Mouse (Mus musculus) liver, embryonic 14.5 days (tissue): Measurements from ENCODE around the gene Pacrg. TPM values are rescaled to one million over a fixed set of nuclear protein-coding genes. Genes with fewer than 3 reads are reported as not detected.

Source experiments
- ATAC-seq: fragments of 200-750 bp; cut with Nextera tagmentation; 2 replicates; pipeline ENCODE4 v1.8.0; 2017; ENCODE audit warnings: moderate number of reproducible peaks, mild to moderate bottlenecking, moderate library complexity; ENCODE audit not compliant: insufficient read depth
- DNase-seq, 3 experiments: peaks; one replicate each; pipeline ENCODE4 v3.0.0-alpha.2; 2012 to 2013; ENCODE audit warnings: low read depth in 3 of 3, low spot score in 3 of 3
- H3K27ac ChIP-seq: fragments of 300-500 bp; sonication (generic); 2 replicates; pipeline ENCODE4 v1.5.1; 2014; ENCODE audit warnings: moderate library complexity, mild to moderate bottlenecking, control low read depth, inconsistent platforms
- H3K27me3 ChIP-seq: fragments of 300-500 bp; sonication (generic); 2 replicates; pipeline ENCODE4 v1.6.1; 2014; ENCODE audit warnings: mild to moderate bottlenecking, low read length, moderate library complexity; ENCODE audit not compliant: control insufficient read depth, insufficient read depth
- H3K36me3 ChIP-seq: fragments of 300-500 bp; sonication (generic); replicated peaks from 2 replicates; pipeline ENCODE4 v1.6.1; 2014; ENCODE audit warnings: low read depth; ENCODE audit not compliant: control insufficient read depth, insufficient read depth
- H3K4me1 ChIP-seq, 2 experiments: fragments of 200-500 bp in 1 of 2; fragments of 300-500 bp in 1 of 2; sonication (generic) in 1 of 2; replicated peaks; 2 replicates each; pipeline ENCODE4 v1.6.1; 2012 to 2014; ENCODE audit warnings: antibody characterized with exemption in 1 of 2, inconsistent platforms in 1 of 2, low read length in 1 of 2; ENCODE audit not compliant: control insufficient read depth in 2 of 2, insufficient read depth in 2 of 2
- H3K4me2 ChIP-seq: fragments of 300-500 bp; sonication (generic); 2 replicates; pipeline ENCODE4 v1.6.1; 2014; ENCODE audit warnings: low read depth, mild to moderate bottlenecking, control low read depth, moderate library complexity
- H3K4me3 ChIP-seq, 2 experiments: fragments of 200-500 bp in 1 of 2; fragments of 300-500 bp in 1 of 2; sonication (generic) in 1 of 2; 2 replicates each; pipeline ENCODE4 v1.5.1; 2012 to 2014; ENCODE audit warnings: low read depth in 2 of 2, low read length in 2 of 2, mild to moderate bottlenecking in 2 of 2, control low read depth in 1 of 2, inconsistent platforms in 1 of 2, moderate library complexity in 1 of 2; ENCODE audit not compliant: insufficient read depth in 1 of 2
- H3K9ac ChIP-seq: fragments of 300-500 bp; sonication (generic); replicated peaks from 2 replicates; pipeline ENCODE4 v1.6.1; 2014; ENCODE audit warnings: mild to moderate bottlenecking, control low read depth, moderate library complexity
- H3K9me3 ChIP-seq: fragments of 300-500 bp; sonication (generic); 2 replicates; pipeline ENCODE4 v1.6.1; 2016; ENCODE audit warnings: low read length, mixed read lengths; ENCODE audit not compliant: control insufficient read depth
- CTCF ChIP-seq: IDR thresholded peaks from 2 replicates; pipeline ENCODE4 v1.5.1; 2016; ENCODE audit warnings: antibody characterized with exemption, low read depth, control low read depth
- EP300 ChIP-seq: IDR thresholded peaks from 2 replicates; pipeline ENCODE4 v1.6.1; 2016; ENCODE audit warnings: antibody characterized with exemption, low read depth
- WGBS: fragments of 180-500 bp; shearing (Covaris S2); extraction: QIAGEN DNeasy Blood & Tissue Kit; methylation state at CpG from one replicate; pipeline ENCODE4 v1.1.7; 2014; ENCODE audit not compliant: insufficient replicate concordance; 5-methylcytosine and 5-hydroxymethylcytosine counted together
- polyA plus RNA-seq, 2 experiments: library from polyadenylated mRNA; depleted of rRNA in 1 of 2; stranded (reverse) in 1 of 2; unstranded in 1 of 2; fragments of >200 nt; fragmentation: Nextera tagmentation in 1 of 2; extraction: Ambion mirVana in 1 of 2; gene quantifications; 2 replicates each; pipeline versions ENCODE4 v1.2.1 to v1.2.3; 2012 to 2014

The Pacrg gene
- polyA plus RNA-seq, 2 experiments: 0.04 TPM; not detected in 1

GRCm38 (mm10) chr17:10639816-10640215 lies 200.3 kb downstream of the Pacrg start:
- Histone ChIP-seq H3K4me1 (no peaks in the 10 kb centered on the region), H3K4me3 (no peak overlapping the region), H3K27me3 (no peaks in the 10 kb centered on the region), H3K4me2 (no peak overlapping the region), H3K27ac (no peak overlapping the region), H3K9me3 (no peaks in the 10 kb centered on the region), H3K9ac (no peak overlapping the region), H3K36me3 (no peaks in the 10 kb centered on the region)
- DNase-seq (no peak), ATAC-seq (no peak)
- no peak for TF ChIP-seq EP300
- no peak for TF ChIP-seq CTCF
- WGBS: 41% methylated on average over 1 of the region's 1 CpGs

DNA sequence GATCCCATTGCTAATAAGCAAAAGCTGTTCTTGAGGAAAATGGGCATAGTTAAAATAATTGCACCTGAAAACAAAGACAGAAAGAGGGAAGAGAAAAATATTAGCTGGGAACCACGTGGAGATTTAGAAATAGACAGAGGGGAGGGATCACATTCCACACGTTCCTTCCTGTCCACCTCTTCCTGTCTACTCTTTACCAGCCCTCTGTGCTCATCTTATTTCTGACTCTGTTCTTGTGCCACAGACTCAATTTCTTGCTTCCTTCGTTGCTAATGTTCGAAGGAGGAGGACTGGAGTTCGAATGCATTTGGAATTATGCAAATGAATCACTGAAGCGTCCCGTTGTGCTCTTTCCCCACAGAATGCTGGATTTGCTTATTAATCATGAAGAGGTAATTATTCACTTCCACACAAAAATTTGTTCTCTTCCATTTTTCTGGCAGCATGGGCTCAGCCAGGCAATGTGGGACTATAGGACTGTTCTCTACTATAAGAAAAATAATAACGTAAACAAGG lies 204.1 kb downstream of the Pacrg start:
- DNase-seq: no peak
- no peak overlapping the region for H3K27ac ChIP-seq
- no peak overlapping the region for H3K4me2 ChIP-seq
- WGBS: 61% methylated on average over 8 of the region's 8 CpGs
- no peaks in the 10 kb centered on the region for H3K27me3 ChIP-seq
- TF ChIP-seq EP300: no peak
- no peak for TF ChIP-seq CTCF
- H3K9me3 ChIP-seq: no peaks in the 10 kb centered on the region
- no peak overlapping the region for H3K4me3 ChIP-seq
- no peak overlapping the region for H3K9ac ChIP-seq
- no peak for ATAC-seq
- no peaks in the 10 kb centered on the region for H3K4me1 ChIP-seq
- H3K36me3 ChIP-seq: no peaks in the 10 kb centered on the region

DNA sequence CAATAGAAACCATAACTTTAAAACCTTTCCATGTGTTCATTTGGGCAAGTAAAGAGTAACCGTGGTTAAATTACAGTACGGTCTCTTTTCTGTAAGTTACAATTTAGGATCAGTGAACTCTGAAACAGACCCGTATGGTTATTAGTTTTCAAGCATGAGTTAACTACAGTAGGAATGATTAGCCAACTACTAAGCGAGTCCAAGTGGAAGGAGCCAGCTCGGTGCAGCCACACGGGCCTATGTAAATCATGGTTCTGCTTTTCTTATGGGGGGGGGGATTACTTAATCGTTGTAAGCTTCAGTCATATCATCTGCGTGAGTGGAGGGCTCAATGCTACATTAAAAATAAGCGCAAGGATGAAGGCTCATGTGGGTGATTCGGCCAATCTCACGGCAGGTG lies 204.6 kb downstream of the Pacrg start:
- 73% methylated on average over 11 of the region's 11 CpGs for WGBS

DNA sequence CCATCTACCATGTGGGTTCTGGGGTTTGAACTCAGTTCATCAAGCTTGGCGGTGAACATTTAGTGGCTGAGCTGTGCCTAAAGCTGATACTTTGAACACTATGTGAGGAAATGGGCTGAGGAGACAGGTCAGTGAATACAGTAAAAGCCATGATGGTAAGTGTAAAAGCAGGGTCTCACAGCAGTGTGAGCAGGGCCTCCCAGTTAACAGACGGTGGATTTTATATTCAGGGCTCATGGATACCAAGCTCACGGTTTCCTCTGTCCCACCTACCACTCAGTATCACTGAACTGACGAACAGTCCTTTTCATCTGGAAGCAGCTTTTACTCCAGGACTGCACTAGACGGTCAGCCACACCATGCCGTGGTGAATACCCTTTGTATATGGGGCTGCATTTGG lies 205.1 kb downstream of the Pacrg start:
- no peaks in the 10 kb centered on the region for H3K9me3 ChIP-seq
- no peak overlapping the region for H3K4me2 ChIP-seq
- ATAC-seq: no peak
- H3K36me3 ChIP-seq: no peaks in the 10 kb centered on the region
- DNase-seq: no peak
- H3K4me1 ChIP-seq: no peaks in the 10 kb centered on the region
- 72% methylated on average over 6 of the region's 6 CpGs for WGBS
- no peaks in the 10 kb centered on the region for H3K27me3 ChIP-seq
- no peak overlapping the region for H3K9ac ChIP-seq
- H3K27ac ChIP-seq: no peak overlapping the region
- TF ChIP-seq CTCF (no peak), EP300 (no peak)
- H3K4me3 ChIP-seq: no peak overlapping the region

More for the DNA sequence above, 204.6 kb downstream of the Pacrg start:
- H3K4me2 ChIP-seq: no peak overlapping the region
- TF ChIP-seq CTCF (no peak), EP300 (no peak)
- H3K9ac ChIP-seq: no peak overlapping the region
- H3K36me3 ChIP-seq: no peaks in the 10 kb centered on the region
- H3K27me3 ChIP-seq: no peaks in the 10 kb centered on the region
- no peaks in the 10 kb centered on the region for H3K9me3 ChIP-seq
- ATAC-seq (no peak), DNase-seq (no peak)
- H3K27ac ChIP-seq: no peak overlapping the region
- H3K4me1 ChIP-seq: no peaks in the 10 kb centered on the region
- H3K4me3 ChIP-seq: no peak overlapping the region

GRCm38 (mm10) chr17:10633769-10634168 lies 206.3 kb downstream of the Pacrg start:
- 75% methylated on average over 7 of the region's 7 CpGs for whole genome bisulfite sequencing
- no peak overlapping the region for H3K4me3 ChIP-seq
- ATAC-seq: no peak
- no peaks in the 10 kb centered on the region for H3K9me3 ChIP-seq
- no peaks in the 10 kb centered on the region for H3K36me3 ChIP-seq
- no peaks in the 10 kb centered on the region for H3K27me3 ChIP-seq
- no peak for DNase-seq
- no peaks in the 10 kb centered on the region for H3K4me1 ChIP-seq
- H3K9ac ChIP-seq: no peak overlapping the region
- no peak for TF ChIP-seq CTCF
- TF ChIP-seq EP300: no peak
- no peak overlapping the region for H3K4me2 ChIP-seq
- no peak overlapping the region for H3K27ac ChIP-seq
